Mouse (Mus musculus) heart, embryonic 10.5 days (tissue): Measurements from ENCODE around the gene Tor1b. TPM values are rescaled to one million over a fixed set of nuclear protein-coding genes. Genes with fewer than 3 reads are reported as not detected.

Experiments used
- DNase-seq: peaks from one replicate; pipeline ENCODE4 v3.0.0-alpha.2; 2017; ENCODE audit warnings: low spot score
- H3K27ac ChIP-seq: fragments of 300-500 bp; sonication (generic); 2 replicates; pipeline ENCODE4 v1.5.1; 2016; ENCODE audit warnings: mild to moderate bottlenecking
- H3K27me3 ChIP-seq: fragments of 300-500 bp; sonication (generic); 2 replicates; pipeline ENCODE4 v1.6.1; 2016; ENCODE audit warnings: mild to moderate bottlenecking; ENCODE audit not compliant: poor library complexity, insufficient read depth, severe bottlenecking
- H3K36me3 ChIP-seq: fragments of 300-500 bp; sonication (generic); 2 replicates; pipeline ENCODE4 v1.6.1; 2016; ENCODE audit warnings: mild to moderate bottlenecking, moderate library complexity
- H3K4me1 ChIP-seq: fragments of 300-500 bp; sonication (generic); 2 replicates; pipeline ENCODE4 v1.6.1; 2016; ENCODE audit warnings: mild to moderate bottlenecking
- H3K4me3 ChIP-seq: fragments of 300-500 bp; sonication (generic); 2 replicates; pipeline ENCODE4 v1.5.1; 2016; ENCODE audit warnings: mild to moderate bottlenecking, moderate library complexity
- H3K9me3 ChIP-seq: fragments of 300-500 bp; sonication (generic); 2 replicates; pipeline ENCODE4 v1.6.1; 2016; ENCODE audit warnings: mild to moderate bottlenecking, moderate library complexity
- WGBS: fragments of 180-500 bp; shearing (Covaris S2); methylation state at CpG from one replicate; pipeline ENCODE4 v1.1.7; 2016; 5-methylcytosine and 5-hydroxymethylcytosine counted together
- polyA plus RNA-seq: library from polyadenylated mRNA; unstranded; fragments of >200 nt; fragmentation: Nextera tagmentation; extraction: Ambion mirVana; gene quantifications from 2 replicates; pipeline ENCODE4 v1.2.1, GENCODE M21; 2016

Tor1b gene
- polyA plus RNA-seq, 1 experiment from 2014 or later, result 25.4 TPM

GRCm38 (mm10) chr2:31007208-31007607 lies 54.4 kb downstream of the Tor1b start:
- H3K4me1 ChIP-seq, result peaks cover 29% of the 10 kb centered on the region
- peaks cover 56% of the 10 kb centered on the region for H3K36me3 ChIP-seq
- H3K4me3 ChIP-seq, result no peak overlapping the region
- WGBS, result 83% methylated on average over 5 of the region's 5 CpGs
- DNase-seq, result no peak
- no peaks in the 10 kb centered on the region for H3K9me3 ChIP-seq
- peak overlapping the region; percentile 86 for H3K27ac ChIP-seq
- no peaks in the 10 kb centered on the region for H3K27me3 ChIP-seq

Other genes starting within 250 kb of the Tor1b start
- 1.3 and 1.8 TPM in 2 replicates for gene 1700001O22Rik, start 149.3 kb upstream of the Tor1b start, polyA plus RNA-seq
- gene Ntmt1, start 145.1 kb upstream of the Tor1b start, polyA plus RNA-seq, result 102 and 116 TPM in 2 replicates
- gene Asb6, start 122.6 kb upstream of the Tor1b start, polyA plus RNA-seq, result 31.3 and 40.1 TPM in 2 replicates
- gene Prrx2, start 118.0 kb upstream of the Tor1b start, polyA plus RNA-seq, result 49.1 and 73.9 TPM in 2 replicates
- gene Ptges, start 23.1 kb upstream of the Tor1b start, polyA plus RNA-seq, result 4.2 and 6.1 TPM in 2 replicates
- 65.1 and 80.5 TPM in 2 replicates for gene Tor1a, start 15.0 kb downstream of the Tor1b start, polyA plus RNA-seq
- 36.9 and 42.6 TPM in 2 replicates for gene BC005624, start 29.2 kb downstream of the Tor1b start, polyA plus RNA-seq
- 15.7 and 21.5 TPM in 2 replicates for gene Usp20, start 29.3 kb downstream of the Tor1b start, polyA plus RNA-seq
- gene Fnbp1, start 189.0 kb downstream of the Tor1b start, polyA plus RNA-seq, result 17.7 and 21.6 TPM in 2 replicates
- gene Gpr107, start 199.4 kb downstream of the Tor1b start, polyA plus RNA-seq, result 35.9 and 37.4 TPM in 2 replicates